Mouse (Mus musculus) E14TG2a.4 (cell line): ENCODE measurements at regions not wholly inside any gene's neighbourhood (a gene's known extent, or its start where the extent isn't known, plus 50 kb on each side); places are given as distances from the start of the nearest gene placed in this dataset.

Source experiments
- CTCF ChIP-seq: conservative IDR thresholded peaks from 2 replicates; pipeline ENCODE4 v1.5.1; 2014; ENCODE audit warnings: low read length
- NANOG ChIP-seq: IDR thresholded peaks from 2 replicates; pipeline ENCODE4 v1.6.1; 2014; ENCODE audit warnings: borderline replicate concordance, low read length, mixed read lengths
- POU5F1 ChIP-seq: IDR thresholded peaks from 2 replicates; pipeline ENCODE4 v1.6.1; 2014; ENCODE audit warnings: low read length, borderline replicate concordance

GRCm38 (mm10) chr3:130818467-130819030 lies 88.4 kb upstream of the Rpl34 start:
- TF ChIP-seq CTCF (peak; percentile 51), NANOG (no peak), POU5F1 (no peak)
